Mouse (Mus musculus) right cerebral cortex, postnatal 36 days (tissue): ENCODE results near the gene Tmem163.

ENCODE experiments used
- DNase-seq, 2 experiments: peaks; one replicate each; pipeline ENCODE4 v3.0.0; 2022; ENCODE audit warnings: low spot score in 2 of 2, mixed read lengths in 1 of 2

Gene Tmem163

GRCm38 (mm10) chr1:127568641-127569040 is 110.7 kb downstream of the Tmem163 start:
- DNase-seq, result no peak

DNA sequence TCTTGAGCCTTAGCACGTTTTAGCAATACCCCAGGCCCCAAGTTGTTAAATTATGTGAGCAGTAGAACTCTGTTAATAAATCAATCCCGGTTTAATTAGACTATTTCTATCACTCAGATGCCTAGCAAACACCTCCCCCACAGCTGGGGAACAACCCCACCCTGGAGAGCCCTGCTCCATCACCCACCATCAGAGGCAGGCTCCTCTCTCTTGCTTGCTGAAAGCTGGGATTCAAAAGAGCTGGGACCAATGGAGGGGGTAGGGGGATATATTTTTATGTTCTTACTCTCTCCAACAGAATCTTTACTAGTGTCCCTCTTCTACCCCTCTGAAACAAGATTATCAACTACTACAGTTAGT is 122.9 kb downstream of the Tmem163 start:
- DNase-seq, result no peak

DNA sequence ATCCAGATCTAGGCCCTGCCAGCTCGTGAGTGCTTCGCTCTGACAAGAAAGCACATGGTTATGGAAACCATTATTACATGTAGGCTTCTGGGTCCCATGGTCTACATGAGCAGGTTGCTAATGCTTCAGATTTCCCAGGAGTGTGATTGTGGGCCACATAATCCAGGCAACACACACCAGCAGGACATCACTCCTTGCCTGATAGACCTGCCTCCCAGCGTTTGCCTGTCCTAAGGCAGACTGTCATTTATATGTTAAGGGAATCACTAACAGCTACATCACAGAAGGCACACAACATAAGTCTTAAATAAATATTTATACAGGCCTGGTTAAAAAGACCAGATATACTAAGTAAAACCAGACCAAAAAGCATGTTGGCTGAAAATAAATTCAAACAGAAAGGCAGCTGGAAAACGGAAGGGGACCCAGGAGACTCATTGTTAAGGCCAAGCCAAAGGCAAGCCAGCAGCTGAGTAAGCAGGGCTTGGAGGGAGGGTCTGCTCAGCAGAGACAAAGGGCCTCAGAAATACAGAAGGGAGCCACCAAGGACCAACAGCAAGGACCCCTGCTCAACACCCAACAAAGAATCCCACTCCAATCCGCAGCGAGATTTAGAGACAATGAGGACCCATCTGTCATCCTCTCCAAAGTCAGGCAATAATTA is 123.4 kb downstream of the Tmem163 start:
- no peak for DNase-seq

DNA sequence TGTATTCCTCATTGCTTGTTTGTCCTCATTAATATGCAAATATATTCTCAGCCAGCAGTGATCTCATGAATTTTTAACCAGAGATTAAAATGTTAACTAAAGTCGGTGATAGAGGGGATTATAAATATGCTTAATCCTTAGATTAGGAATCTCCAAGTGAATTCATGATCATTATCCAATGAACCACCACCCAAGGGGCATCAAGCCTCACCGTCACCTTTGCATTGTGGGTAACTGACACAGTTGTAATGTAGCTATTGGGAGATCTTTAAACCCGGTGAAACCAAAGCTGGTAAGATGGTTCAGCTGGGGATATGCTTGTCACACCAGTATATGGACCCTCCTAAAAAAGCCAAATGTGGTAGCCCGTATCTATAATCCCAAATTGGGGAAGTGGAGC is 131.3 kb downstream of the Tmem163 start:
- no peak for DNase-seq

- no peak for DNase-seq
Observed at GRCm38 (mm10) chr1:127542756-127543155, 136.6 kb downstream of the Tmem163 start.

GRCm38 (mm10) chr1:127541931-127542330 is 137.4 kb downstream of the Tmem163 start:
- peak in 1 of 2 experiments; percentile 6 for DNase-seq

- no peak for DNase-seq
Observed at GRCm38 (mm10) chr1:127541522-127541921, 137.8 kb downstream of the Tmem163 start.

GRCm38 (mm10) chr1:127537204-127538038 is 141.9 kb downstream of the Tmem163 start:
- peak in 1 of 2 experiments; percentile 11 for DNase-seq

DNA sequence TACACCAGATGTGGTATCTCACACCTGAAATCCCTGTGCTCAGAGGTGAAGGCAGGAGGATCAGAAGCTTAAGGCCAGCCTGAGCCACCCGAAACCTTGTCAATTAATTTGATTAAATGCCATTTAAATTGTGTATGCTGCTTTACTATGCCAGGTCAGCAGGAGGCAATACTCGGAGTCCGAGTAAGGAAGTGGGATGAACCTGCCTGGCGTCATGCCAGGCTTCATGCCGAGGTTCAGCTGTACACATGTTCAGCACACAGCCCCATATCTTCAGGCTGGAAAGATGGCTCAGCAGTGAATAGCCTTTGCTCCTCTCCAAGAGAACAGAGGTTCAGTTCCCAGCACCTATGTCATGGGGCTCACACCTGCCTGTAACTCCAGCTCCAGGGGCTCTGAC is 142.9 kb downstream of the Tmem163 start:
- DNase-seq, result no peak

GRCm38 (mm10) chr1:127531723-127532122 is 147.6 kb downstream of the Tmem163 start:
- no peak for DNase-seq

DNA sequence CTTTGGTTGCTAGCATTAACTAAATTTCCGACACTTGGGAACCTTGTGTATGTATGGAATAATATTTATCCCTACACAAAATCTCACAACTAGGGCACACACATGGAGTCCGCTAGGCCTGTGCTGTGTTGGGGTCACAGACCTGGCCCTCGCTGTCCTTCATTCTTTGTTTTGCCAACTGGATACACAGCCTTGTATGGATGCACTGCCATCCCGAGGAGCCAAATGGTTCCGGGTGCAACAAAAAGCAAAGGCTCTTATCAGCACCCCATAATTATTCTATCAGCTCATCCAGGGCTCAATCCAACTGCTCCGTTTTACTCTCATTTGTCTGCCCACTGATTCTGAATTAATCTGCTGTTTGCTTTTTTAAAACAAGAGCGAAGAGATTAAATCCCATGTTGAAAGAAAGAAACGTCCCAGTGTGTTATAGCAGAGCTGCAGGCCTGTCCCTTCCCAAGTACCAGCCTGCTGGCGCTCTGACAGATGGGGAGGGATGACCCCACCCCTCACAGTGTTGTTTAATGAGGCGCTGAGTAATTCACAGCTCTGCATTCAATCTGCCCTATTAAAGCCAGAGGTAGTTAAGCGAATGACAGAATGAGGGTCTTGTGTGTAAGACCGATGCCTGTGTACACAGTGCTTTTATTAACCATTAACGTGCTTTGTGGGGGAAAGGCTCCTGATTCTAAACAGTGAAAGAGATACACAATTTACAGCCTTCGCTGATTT is 148.3 kb downstream of the Tmem163 start:
- no peak for DNase-seq

GRCm38 (mm10) chr1:127523364-127523763 is 156.0 kb downstream of the Tmem163 start:
- DNase-seq, result no peak

DNA sequence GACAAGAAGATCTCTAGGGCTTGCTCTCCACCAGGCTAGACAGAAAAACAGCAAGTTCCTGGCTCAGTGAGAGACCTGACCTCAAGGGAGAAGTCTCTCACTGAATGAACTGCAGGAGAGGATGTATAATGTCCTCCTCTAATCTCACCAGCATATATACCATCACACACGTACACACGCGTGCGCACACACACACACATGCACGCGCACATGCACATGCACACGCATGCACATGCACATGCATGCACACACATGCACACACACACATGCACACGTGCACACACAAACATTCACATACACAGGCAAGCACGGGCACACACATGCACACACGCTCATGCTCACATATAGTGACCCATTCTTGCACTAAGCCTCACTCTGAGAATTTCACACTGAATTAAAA is 164.5 kb downstream of the Tmem163 start:
- DNase-seq, result no peak

DNA sequence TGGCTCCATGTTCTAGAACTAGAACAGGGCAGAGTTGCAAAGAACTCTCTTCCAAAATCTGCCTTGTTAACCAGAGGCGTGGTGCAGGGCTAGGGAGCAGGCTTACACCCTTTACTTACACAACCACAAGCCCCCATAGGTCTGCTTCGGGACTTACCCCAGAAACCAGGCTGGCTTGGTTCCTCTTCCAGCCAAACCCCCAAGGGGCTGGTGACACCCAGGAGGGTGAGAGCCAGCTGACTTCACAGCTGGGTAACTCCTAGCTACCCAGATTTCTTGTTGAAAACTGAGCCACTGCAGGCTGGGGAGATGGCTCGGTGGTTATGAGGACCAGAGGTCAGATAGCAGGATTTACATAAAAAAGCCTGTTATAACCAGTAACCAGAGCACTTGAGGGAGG is 164.9 kb downstream of the Tmem163 start:
- no peak for DNase-seq

- DNase-seq, result no peak
Observed at GRCm38 (mm10) chr1:127513664-127514063, 165.7 kb downstream of the Tmem163 start.

DNA sequence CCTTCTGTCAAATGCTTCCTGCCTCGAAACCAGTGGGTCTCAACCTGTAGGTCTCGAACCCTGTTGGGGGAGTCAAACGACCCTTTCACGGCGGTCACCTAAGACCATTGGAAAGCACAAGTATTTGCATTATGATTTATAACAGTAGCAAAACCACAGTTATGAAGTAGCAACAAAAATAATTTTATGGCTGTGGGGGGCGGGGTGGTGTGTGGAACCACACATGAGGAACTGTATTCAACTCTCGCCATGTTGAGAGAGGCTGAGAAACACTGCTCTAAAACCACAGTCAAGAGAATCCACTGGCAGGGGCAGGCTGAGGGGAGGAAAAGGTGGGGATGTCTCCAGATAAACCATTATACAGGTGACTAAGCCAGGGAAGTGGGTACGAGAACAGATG is 166.2 kb downstream of the Tmem163 start:
- no peak for DNase-seq

DNA sequence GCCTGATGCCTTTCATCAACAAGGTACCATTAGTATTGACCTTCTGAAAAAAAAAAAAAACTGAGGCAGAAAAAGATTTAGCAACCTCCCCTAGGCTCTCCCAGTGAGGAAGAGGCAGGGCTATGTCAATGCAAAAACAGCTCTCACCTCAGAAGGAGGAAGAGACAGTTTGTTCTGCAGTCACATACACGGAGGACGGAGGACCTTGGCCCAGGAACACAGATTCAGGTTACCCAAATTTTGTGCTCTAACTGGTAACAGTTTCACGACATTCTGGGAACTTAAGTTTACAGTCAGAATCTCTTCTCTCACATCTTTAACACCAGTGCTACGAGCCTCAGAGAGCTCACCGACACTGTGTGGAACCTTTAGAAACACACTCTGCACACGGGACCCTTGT is 166.6 kb downstream of the Tmem163 start:
- DNase-seq, result no peak

GRCm38 (mm10) chr1:127511362-127511761 is 168.0 kb downstream of the Tmem163 start:
- DNase-seq, result no peak

- no peak for DNase-seq
Observed at GRCm38 (mm10) chr1:127508921-127509320, 170.4 kb downstream of the Tmem163 start.

GRCm38 (mm10) chr1:127508067-127508739 is 171.1 kb downstream of the Tmem163 start:
- DNase-seq, result no peak

GRCm38 (mm10) chr1:127507042-127507650 is 172.2 kb downstream of the Tmem163 start:
- no peak for DNase-seq

DNA sequence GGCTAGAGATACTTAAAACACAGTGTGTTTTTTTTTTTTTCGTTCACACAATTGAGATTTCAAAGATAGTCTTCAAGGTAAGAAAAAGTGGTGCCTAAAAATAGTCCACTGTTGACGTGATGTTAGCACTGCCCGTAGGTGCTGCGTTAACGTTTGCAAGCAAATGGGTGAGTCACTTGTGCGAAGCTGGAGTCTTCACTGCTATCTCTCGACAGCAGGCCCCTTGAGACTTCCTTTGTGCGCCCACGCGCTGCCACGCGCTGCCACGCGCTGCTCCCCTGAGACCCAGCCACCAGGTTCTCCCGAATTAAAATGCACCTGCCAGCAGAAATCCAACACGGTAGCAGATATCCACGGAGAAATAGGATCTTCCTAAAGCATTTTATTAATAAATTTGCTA is 178.6 kb downstream of the Tmem163 start:
- no peak for DNase-seq
